Mouse (Mus musculus): ENCODE results near the gene Gm29609. TPM values are rescaled to one million over a fixed set of nuclear protein-coding genes. Genes with fewer than 3 reads are reported as not detected.
A peak's percentile ranks its signal among the peaks of the same experiment; 100 is the strongest.

Gene Gm29609
- polyA plus RNA-seq, 1 experiment from 2014 or later: 0.92 TPM

- 80% methylated on average over 4 of the region's 4 CpGs for WGBS
- ATAC-seq (ENCODE audit: insufficient read depth) (no peak), DNase-seq (no peak)
- Histone ChIP-seq H3K4me2 (no peak overlapping the region), H3K4me1 (ENCODE audit: insufficient read depth) (no peaks in the 10 kb centered on the region), H3K27ac (ENCODE audit: low read depth) (no peak overlapping the region), H3K9ac (no peak overlapping the region), H3K36me3 (ENCODE audit: insufficient read depth) (peaks cover 19% of the 10 kb centered on the region; the same call in 1 of the 2 replicates), H3K4me3 (ENCODE audit: low read depth, low read length) (no peak overlapping the region), H3K27me3 (ENCODE audit: insufficient read depth, low read length) (no peaks in the 10 kb centered on the region), H3K9me3 (ENCODE audit: low read depth, low read length) (no peaks in the 10 kb centered on the region)
- no peak for TF ChIP-seq CTCF (IDR thresholded peaks at IDR 0.05; ENCODE audit: low read depth)
These were observed 29.9 kb downstream of the Gm29609 start for GRCm38 (mm10) chr5:31149781-31150180.

- H3K4me3 ChIP-seq (ENCODE audit: low read depth, low read length): peak overlapping the region; percentile 14; the same call in 1 of the 2 replicates
- H3K27me3 ChIP-seq (ENCODE audit: insufficient read depth, low read length): peaks cover 58% of the 10 kb centered on the region
- no peak for ATAC-seq (ENCODE audit: insufficient read depth)
- H3K36me3 ChIP-seq (ENCODE audit: insufficient read depth): peaks cover 10% of the 10 kb centered on the region; the same call in 1 of the 2 replicates
- no peak for TF ChIP-seq CTCF (IDR thresholded peaks at IDR 0.05; ENCODE audit: low read depth)
- no peaks in the 10 kb centered on the region for H3K4me1 ChIP-seq (ENCODE audit: insufficient read depth)
- no peak overlapping the region for H3K27ac ChIP-seq (ENCODE audit: low read depth)
- H3K9me3 ChIP-seq (ENCODE audit: low read depth, low read length): no peaks in the 10 kb centered on the region
- H3K4me2 ChIP-seq: peak overlapping the region; percentile 42
- WGBS: 10% methylated on average over 9 of the region's 9 CpGs
- no peak overlapping the region for H3K9ac ChIP-seq
- peak; percentile 80 for DNase-seq
These were observed 40.7 kb downstream of the Gm29609 start for GRCm38 (mm10) chr5:31138968-31139425.

GRCm38 (mm10) chr5:31138241-31138967, 41.3 kb downstream of the Gm29609 start, which contains the start of gene Ucn:
Gene Ucn (minus strand): TSS chr5:31138829.
- no peak for TF ChIP-seq CTCF (IDR thresholded peaks at IDR 0.05; ENCODE audit: low read depth)
- DNase-seq (peak; percentile 56), ATAC-seq (ENCODE audit: insufficient read depth) (peak; percentile 60; the same call in 1 of the 2 replicates)
- 1% methylated on average over 52 of the region's 52 CpGs for WGBS
- Histone ChIP-seq H3K27me3 (ENCODE audit: insufficient read depth, low read length) (peaks cover 60% of the 10 kb centered on the region), H3K4me2 (peak within 1 kb of the TSS; percentile 42), H3K9ac (no peak within 1 kb of the TSS), H3K27ac (ENCODE audit: low read depth) (no peak within 1 kb of the TSS), H3K4me3 (ENCODE audit: low read depth, low read length) (peak within 1 kb of the TSS; percentile 14; the same call in 1 of the 2 replicates), H3K36me3 (ENCODE audit: insufficient read depth) (peaks cover 8% of the 10 kb centered on the region; the same call in 1 of the 2 replicates), H3K9me3 (ENCODE audit: low read depth, low read length) (no peaks in the 10 kb centered on the region), H3K4me1 (ENCODE audit: insufficient read depth) (no peaks in the 10 kb centered on the region)

- Histone ChIP-seq H3K9me3 (ENCODE audit: low read depth, low read length) (no peaks in the 10 kb centered on the region), H3K9ac (no peak overlapping the region), H3K4me3 (ENCODE audit: low read depth, low read length) (peak overlapping the region; percentile 14; the same call in 1 of the 2 replicates), H3K27ac (ENCODE audit: low read depth) (no peak overlapping the region), H3K36me3 (ENCODE audit: insufficient read depth) (0 out of 2 replicates have a peak, but pooled peaks cover 5% of the 10 kb centered on the region), H3K4me1 (ENCODE audit: insufficient read depth) (no peaks in the 10 kb centered on the region), H3K4me2 (peak overlapping the region; percentile 42; the same call in 1 of the 2 replicates), H3K27me3 (ENCODE audit: insufficient read depth, low read length) (peaks cover 60% of the 10 kb centered on the region)
- DNase-seq (no peak), ATAC-seq (ENCODE audit: insufficient read depth) (no peak)
- WGBS: 2% methylated on average over 13 of the region's 13 CpGs
- TF ChIP-seq CTCF (IDR thresholded peaks at IDR 0.05; ENCODE audit: low read depth): no peak
These were observed 42.1 kb downstream of the Gm29609 start for GRCm38 (mm10) chr5:31137658-31138057.

DNA sequence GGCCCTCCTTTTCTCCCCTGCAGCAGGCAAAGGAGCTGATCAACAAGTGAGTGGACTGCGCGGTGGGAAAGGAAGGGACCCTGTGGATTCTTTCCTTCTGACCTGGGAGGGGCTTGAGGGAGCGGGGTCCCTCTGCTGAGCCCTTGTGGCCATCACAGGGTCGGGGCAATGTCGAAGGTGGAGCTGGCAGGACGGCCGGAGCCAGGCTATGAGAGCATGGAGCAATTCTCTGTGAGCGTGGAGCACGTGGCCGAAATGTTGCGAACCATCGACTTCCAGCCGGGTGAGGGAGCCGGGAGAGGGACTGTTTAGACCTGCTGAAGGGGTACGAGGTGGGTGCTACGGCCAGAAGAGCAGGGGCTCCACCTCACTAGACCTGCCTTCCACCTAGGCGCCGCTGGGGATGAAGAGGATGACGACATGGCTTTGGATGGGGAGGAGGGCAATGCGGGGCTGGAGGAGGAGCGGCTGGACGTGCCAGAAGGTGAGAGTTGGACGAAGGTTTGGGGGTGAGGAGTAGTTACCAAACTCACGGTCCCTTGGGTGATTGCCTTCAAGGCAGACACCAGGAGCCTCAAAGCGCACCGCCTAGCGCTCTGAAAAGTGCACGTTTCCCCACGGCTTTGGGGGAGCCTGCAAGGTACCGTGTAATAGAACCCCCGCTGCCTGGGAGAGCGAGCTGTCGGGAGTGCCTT, 42.8 kb downstream of the Gm29609 start:
- Histone ChIP-seq H3K27ac (ENCODE audit: low read depth) (no peak overlapping the region), H3K4me3 (ENCODE audit: low read depth, low read length) (no peak overlapping the region), H3K4me2 (no peak overlapping the region), H3K9ac (no peak overlapping the region), H3K9me3 (ENCODE audit: low read depth, low read length) (no peaks in the 10 kb centered on the region), H3K27me3 (ENCODE audit: insufficient read depth, low read length) (peaks cover 60% of the 10 kb centered on the region), H3K36me3 (ENCODE audit: insufficient read depth) (0 out of 2 replicates have a peak, but pooled peaks cover 5% of the 10 kb centered on the region), H3K4me1 (ENCODE audit: insufficient read depth) (no peaks in the 10 kb centered on the region)
- no peak for DNase-seq
- ATAC-seq (ENCODE audit: insufficient read depth): no peak
- TF ChIP-seq CTCF (IDR thresholded peaks at IDR 0.05; ENCODE audit: low read depth): no peak
- under 1% methylated on average over 33 of the region's 33 CpGs for WGBS

DNA sequence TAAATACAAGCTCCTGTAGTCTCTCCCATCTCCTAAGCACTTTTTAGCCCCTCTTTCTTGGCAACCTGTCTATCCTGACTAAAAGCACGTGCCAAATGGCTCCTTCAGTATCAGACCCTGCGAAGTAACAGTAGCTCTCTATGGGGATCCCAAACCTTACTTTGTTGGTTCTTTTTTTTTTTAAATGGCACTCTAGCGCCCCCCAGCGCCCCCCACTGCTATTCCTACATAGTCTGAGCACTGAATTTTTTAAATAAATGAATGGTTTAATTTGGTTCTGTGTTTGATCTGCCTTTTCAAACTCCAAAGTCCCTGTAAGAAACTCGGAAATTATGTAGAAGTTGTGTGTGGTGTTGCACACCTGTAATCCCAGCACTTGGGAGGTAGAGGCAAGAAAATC, 53.7 kb downstream of the Gm29609 start:
- H3K4me2 ChIP-seq: no peak overlapping the region
- no peak overlapping the region for H3K4me3 ChIP-seq (ENCODE audit: low read depth, low read length)
- no peaks in the 10 kb centered on the region for H3K4me1 ChIP-seq (ENCODE audit: insufficient read depth)
- no peaks in the 10 kb centered on the region for H3K27me3 ChIP-seq (ENCODE audit: insufficient read depth, low read length)
- no peaks in the 10 kb centered on the region for H3K9me3 ChIP-seq (ENCODE audit: low read depth, low read length)
- no peak overlapping the region for H3K27ac ChIP-seq (ENCODE audit: low read depth)
- ATAC-seq (ENCODE audit: insufficient read depth) (no peak), DNase-seq (no peak)
- no peaks in the 10 kb centered on the region for H3K36me3 ChIP-seq (ENCODE audit: insufficient read depth)
- no peak overlapping the region for H3K9ac ChIP-seq
- 33% methylated on average over 5 of the region's 5 CpGs for WGBS
- TF ChIP-seq CTCF (IDR thresholded peaks at IDR 0.05; ENCODE audit: low read depth): no peak

- ATAC-seq (ENCODE audit: insufficient read depth): no peak
- no peak for TF ChIP-seq CTCF (IDR thresholded peaks at IDR 0.05; ENCODE audit: low read depth)
- Histone ChIP-seq H3K27me3 (ENCODE audit: insufficient read depth, low read length) (no peaks in the 10 kb centered on the region), H3K9me3 (ENCODE audit: low read depth, low read length) (no peaks in the 10 kb centered on the region), H3K36me3 (ENCODE audit: insufficient read depth) (no peaks in the 10 kb centered on the region), H3K4me2 (no peak overlapping the region), H3K27ac (ENCODE audit: low read depth) (no peak overlapping the region), H3K4me1 (ENCODE audit: insufficient read depth) (no peaks in the 10 kb centered on the region), H3K4me3 (ENCODE audit: low read depth, low read length) (no peak overlapping the region), H3K9ac (no peak overlapping the region)
- WGBS: 41% methylated on average over 2 of the region's 2 CpGs
- DNase-seq: no peak
These were observed 56.2 kb downstream of the Gm29609 start for GRCm38 (mm10) chr5:31123481-31123880.
